Mouse (Mus musculus) bone marrow macrophage, adult 2 months (primary cell): ENCODE data around the gene Pdss2.

Source experiments
- CTCF ChIP-seq: IDR thresholded peaks from 2 replicates; pipeline ENCODE4 v1.5.1; 2012; ENCODE audit warnings: low read depth, mild to moderate bottlenecking, low read length, moderate library complexity
- POLR2A ChIP-seq: IDR thresholded peaks from 2 replicates; pipeline ENCODE4 v1.6.1; 2012; ENCODE audit warnings: mild to moderate bottlenecking, low read depth, low read length, borderline replicate concordance

DNA sequence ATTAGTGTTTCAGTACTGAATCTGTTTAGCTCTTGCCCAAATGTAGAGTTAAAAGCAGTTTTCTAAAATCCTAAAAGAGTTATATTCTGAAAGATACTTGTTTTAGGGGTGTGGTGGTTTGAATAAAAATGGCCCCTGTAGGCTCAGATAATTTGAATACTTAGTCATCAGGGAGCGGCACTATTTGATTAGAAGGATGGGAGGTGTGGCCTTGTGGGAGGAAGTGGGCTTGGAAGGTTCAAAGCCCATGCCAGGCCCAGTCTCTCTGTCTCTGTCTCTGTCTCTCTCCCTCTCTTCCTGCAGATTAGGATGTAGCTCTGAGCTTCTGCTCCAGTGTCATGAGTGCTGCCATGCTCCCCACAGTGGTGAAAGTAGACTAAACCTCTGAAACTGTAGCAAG lies 5.1 kb downstream of the Pdss2 start:
- TF ChIP-seq POLR2A, result no peak
- TF ChIP-seq CTCF, result no peak
